Mouse (Mus musculus): ENCODE data around the gene Smim12.
A peak's percentile ranks its signal among the peaks of the same experiment; 100 is the strongest.

Gene Smim12

DNA sequence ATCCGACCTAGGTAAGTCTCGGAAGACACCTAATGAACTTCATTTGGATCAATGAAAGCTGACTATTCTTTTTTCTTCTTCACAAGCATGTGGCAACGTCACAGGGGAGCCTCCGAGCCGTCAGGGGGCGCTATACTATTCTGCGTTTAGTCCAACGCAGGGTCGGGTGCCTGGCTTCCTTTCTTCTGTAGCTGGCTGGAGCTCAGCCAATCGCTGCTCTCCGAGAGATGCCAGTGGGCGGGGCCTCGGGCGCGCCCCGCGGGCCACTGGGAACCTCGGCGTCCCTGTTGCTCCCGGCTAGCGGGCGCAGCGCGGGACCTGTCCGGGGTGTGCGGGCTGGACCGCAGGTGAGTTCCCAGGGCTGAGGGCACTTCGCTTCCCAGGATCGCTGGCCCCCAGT, at the start of gene Smim12:
Gene Smim12 (plus strand): TSS at position 233 of the 400 bp plus-strand sequence.
- DNase-seq (ENCODE audit: extremely low read depth, low read depth, low spot score): peak; percentile 68

DNA sequence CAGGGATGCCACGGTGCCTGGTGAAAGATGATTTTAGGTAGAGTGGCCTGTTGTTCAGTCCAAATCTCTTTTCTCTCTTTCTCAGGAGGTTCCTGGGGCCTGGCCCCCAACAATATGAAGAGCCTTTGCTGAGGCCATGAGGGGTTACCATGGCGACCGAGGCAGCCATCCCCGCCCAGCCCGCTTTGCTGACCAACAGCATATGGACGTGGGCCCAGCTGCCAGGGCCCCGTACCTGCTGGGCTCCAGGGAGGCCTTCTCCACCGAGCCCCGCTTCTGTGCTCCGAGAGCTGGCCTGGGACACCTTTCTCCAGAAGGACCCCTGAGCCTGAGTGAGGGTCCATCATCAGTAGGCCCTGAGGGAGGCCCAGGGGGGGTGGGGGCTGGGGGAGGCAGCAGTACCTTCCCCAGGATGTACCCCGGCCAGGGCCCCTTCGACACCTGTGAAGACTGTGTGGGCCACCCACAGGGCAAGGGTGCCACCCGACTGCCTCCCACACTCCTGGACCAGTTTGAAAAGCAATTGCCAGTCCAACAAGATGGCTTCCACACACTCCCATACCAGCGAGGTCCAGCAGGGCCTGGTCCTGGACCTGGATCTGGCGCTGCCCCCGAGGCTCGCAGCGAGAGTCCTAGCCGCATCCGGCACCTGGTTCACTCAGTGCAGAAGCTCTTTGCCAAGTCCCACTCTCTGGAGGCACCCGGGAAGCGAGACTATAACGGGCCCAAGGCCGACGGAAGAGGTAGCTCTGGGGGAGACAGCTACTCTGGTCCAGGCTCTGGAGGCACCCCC, 48.9 kb upstream of the Smim12 start:
- no peak for DNase-seq (ENCODE audit: extremely low read depth, low read depth, low spot score)

DNA sequence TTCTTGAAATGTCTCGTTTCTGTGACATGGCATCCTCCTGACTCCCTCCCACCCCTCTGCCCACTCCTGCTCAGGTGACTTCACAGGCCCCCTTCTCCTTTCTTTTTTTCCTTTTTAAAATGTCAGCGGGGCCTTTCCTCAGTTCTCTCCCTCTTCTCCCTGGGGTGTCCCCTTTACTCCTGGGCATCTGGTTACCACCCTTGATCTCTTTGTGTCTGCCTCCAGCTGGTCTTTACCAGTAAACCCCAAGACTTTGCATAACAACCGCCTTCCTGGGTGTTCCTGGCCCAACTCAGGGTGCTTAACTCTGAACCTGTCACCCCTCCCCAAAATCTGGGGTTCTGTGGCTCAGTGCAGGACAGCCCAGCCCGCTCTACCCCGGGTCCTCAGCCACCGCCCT, 45.0 kb upstream of the Smim12 start:
- DNase-seq (ENCODE audit: extremely low read depth, low read depth, low spot score): no peak

DNA sequence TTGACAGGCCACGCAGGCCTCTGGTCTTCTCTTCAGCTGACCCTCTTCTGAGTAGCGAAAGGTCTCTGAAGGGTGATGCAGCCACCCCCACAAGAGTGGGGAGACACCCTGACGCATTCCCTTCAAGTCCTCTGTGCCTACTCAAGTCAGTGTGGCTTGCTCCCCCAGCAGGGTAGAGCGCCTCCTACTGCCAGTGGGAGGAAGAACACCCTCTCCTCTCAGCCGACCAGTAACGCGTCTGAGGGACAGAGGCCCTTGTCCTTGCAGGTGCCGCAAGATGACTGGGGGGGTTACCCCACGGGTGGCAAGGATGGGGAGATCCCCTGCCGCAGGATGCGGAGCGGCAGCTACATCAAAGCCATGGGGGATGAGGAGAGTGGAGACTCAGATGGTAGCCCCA, 44.2 kb upstream of the Smim12 start:
- no peak for DNase-seq (ENCODE audit: extremely low read depth, low read depth, low spot score)

DNA sequence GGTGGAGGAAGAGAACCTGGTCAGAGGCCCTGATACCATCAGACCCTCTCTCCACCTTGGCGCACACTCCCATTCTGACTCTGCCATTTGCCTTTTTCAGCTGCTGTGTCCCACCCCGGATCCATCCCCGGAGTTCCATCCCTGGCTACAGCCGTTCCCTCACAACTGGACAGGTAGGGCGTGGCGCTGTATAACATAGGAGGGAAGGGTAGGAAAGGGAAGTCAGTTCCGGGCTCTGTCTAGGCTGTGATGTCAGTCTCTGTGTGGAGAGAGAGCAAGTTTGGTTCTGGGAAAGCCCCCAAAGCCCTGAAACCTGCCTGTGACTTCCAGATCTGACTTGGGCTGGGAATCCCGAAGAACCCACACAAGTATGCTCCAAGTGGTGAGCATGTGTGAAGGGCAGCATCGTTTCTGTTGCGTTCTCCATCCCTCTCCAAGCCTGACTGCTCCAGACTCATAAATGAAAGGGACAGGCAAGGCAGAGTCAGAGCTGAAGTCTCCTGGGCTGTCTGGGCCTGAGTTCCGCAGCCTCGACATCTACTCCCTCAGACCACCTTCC, 43.3 kb upstream of the Smim12 start:
- no peak for DNase-seq (ENCODE audit: extremely low read depth, low read depth, low spot score)

DNA sequence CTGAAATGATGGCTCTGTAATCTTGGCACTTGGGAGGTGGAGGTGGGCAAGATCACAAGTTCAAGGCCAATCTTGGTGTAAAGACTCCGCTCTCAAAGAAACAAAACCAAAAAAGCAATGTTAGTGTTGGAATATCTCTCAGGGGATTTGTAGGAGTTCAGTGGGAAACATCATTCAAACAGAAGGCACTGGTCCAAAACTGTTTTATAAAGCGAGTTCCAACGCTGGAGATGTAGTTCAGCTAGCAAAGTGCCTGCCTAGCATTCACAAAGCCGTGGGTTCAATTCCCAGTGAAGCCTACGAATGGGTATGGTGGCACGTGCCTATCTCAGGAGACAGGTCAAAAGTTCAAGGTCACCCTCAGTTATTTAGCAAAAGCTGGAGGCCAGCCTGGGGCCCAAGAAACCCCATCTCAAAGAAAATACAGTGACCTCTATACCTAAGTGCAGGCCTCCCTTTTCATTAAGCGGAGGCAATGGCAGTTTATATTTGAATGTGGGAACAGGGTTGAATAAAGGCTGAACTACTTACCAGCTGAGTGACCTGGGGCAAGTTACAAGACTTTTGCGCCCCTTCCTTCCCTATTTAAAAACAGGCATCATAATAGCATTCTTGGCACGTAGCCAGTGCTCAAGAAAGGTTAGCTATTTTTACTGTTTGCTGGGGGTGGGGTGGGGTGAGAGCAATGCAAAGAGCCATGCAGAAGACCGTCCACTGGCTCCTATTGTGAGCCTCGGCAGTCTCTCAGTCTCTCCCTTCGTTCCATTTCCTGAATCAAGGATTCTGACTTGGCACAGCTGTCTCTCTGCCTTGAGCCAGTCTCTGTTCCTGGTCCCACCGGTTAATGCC, 42.6 kb upstream of the Smim12 start:
- no peak for DNase-seq (ENCODE audit: extremely low read depth, low read depth, low spot score)

DNA sequence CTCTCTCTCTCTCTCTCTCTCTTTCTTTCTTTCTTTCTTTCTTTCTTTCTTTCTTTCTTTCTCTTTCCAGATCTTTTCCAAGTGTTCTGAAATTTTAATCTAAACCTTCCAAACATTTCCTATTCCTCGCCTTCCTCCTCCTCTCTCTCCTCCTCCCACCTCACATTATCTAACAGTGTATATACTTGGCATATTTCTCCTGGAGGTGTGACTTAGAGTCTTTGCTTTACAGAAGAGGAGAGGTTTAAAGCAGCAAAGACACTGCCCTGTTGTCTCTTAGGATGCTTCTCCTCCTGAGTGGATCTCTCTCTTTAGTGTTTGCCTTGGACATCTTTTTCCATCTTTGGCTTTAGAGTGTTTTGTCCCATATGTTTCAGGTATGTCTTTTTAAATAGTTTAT, 40.5 kb upstream of the Smim12 start:
- DNase-seq (ENCODE audit: extremely low read depth, low read depth, low spot score): no peak

DNA sequence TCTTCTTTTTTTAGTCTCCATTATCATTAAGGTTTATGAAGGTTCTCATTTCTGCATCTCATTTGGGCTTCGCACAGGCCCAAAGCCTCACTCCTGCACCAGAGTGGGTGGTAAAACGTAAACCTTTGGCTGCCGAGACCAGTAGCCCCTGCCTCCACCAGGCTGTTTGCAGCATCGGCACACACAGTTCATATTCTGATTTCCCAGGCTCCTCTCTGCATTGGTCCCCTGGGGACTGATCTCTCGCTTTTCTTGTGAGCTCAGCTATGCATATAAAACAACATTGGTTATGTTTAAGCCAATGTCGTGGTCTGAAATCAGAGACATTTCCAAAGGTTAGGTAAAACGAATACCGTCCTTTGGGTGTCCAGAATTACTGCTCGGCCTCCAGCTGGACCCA, 32.3 kb upstream of the Smim12 start:
- no peak for DNase-seq (ENCODE audit: extremely low read depth, low read depth, low spot score)

DNA sequence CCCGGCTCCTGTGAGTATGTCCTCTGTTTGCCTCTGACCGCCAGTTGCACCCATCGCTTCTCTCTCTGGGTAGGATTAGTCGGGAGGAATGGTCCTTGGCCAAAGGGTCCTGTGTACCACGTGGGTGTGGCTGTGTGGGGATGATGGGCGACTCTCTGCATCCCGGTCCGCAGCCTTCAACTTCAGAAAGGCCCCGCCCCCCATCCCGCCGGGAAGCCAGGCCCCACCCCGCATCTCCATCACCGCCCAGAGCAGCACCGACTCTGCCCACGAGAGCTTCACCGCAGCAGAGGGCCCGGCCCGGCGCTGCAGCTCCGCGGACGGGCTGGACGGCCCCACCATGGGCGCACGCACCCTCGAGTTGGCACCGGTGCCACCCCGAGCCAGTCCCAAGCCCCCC, 29.1 kb upstream of the Smim12 start:
- DNase-seq (ENCODE audit: extremely low read depth, low read depth, low spot score): no peak

DNA sequence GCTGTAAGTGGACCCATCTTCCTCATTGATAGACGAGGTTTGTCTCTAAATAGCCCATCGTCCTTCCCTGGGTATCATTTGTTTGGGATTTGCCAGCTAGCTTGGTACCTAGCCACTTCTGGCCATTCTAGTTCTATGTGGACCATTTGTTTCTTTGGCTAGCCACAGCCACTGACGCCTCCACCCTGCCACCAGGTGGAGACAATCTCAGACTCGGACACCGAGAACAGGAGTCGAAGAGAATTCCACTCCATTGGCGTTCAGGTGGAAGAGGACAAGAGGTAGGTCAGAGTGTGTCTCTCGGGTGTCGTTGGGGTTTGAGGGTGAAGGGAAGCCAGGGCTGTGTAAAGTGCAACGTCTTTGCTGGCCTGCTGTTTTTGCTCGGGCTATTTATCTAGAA, 28.5 kb upstream of the Smim12 start:
- no peak for DNase-seq (ENCODE audit: extremely low read depth, low read depth, low spot score)

DNA sequence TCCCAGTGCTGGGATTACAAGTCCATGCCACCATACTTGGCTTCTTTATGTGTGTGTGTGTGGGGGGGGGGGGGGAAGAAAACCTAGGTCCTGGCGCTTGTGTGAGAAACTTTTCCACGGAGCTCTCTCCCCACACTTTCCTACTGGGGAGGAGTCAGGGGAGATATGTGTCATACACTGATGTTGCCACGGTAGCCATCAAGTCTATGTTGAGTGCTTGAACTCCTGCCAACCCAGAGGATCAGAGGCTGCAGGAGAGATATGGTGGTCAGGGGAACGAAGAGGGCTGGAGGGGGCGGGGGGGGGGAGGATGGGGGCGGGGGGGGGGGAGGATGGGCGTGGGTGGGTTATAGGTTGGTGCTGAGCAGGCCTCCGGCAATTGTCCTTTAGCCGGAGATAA, 27.8 kb upstream of the Smim12 start:
- no peak for DNase-seq (ENCODE audit: extremely low read depth, low read depth, low spot score)

DNA sequence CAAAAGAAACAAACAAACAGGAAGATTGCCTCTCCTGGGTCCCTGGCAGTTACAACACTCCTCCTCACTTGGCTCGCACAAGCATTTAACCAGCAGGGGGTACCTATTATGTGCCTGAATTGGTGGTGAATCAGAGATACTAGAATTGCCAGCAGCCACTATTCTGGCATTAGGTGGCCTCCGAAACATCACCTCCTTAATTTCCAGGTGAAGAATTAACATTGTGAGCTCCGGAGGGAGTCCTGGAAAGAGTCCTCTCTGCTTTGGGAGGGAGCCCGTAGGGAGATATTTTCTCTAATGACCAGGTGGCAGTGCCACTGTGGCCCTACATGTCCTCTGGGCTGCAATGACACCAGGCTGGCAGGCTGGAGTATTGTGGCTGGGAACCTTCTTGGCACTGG, 27.3 kb upstream of the Smim12 start:
- DNase-seq (ENCODE audit: extremely low read depth, low read depth, low spot score): no peak

DNA sequence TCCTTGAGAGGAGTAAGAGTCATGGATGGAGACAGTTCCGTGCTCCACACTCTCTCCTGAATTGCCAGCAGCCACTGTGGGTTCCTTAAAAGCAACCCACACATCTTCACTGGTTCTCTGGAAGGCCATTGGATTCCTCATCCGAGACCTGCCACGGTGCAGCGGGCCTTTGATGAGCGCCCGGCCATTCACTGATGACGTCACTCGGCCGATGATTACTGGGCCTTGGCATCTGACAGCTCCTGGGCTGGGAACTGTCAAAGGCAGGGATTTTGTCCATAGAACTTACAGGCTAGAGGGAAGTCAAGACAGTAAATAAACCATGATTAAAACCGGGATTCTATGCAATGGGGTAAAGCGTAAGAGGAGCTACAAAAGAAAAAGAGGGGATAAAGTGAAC, 26.5 kb upstream of the Smim12 start:
- no peak for DNase-seq (ENCODE audit: extremely low read depth, low read depth, low spot score)

DNA sequence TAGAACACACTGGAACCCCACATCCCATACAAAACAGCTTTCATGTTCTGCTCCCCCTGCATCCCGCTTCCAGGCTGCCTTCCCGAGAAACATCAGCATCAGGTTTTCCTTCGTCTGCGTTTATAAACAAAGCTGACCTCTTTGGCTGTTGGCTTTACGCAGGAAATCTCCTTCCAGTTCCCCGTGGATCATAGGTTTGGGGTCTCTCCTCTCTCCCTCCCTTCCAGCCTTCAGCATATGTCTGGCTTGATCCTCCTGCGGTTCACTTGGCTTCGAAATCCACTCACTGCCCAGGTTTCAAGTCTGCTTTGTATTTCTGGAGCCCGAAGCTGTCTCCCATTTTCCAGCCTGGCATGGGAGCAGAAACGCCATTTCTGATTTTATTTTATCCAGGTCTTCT, 20.3 kb upstream of the Smim12 start:
- no peak for DNase-seq (ENCODE audit: extremely low read depth, low read depth, low spot score)

DNA sequence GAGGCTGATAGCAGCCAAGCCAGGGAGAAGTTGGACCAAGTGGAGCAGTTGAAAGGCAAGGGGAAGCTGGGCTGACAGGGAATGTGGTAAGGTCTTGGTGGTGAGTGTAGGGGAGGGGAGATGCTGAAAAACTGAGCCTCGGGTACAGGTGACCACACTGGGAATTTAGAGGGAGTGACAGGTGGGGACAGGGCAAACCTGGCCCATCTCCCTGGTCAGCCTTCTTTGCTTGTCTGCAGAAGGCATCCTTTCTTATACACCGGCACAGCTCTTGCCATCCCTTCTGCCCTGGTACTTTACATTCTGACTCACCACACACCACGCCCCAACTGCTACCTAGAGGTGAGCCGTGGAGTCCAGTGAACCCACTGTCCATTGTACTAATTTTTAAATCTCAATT, 19.8 kb upstream of the Smim12 start:
- DNase-seq (ENCODE audit: extremely low read depth, low read depth, low spot score): no peak

DNA sequence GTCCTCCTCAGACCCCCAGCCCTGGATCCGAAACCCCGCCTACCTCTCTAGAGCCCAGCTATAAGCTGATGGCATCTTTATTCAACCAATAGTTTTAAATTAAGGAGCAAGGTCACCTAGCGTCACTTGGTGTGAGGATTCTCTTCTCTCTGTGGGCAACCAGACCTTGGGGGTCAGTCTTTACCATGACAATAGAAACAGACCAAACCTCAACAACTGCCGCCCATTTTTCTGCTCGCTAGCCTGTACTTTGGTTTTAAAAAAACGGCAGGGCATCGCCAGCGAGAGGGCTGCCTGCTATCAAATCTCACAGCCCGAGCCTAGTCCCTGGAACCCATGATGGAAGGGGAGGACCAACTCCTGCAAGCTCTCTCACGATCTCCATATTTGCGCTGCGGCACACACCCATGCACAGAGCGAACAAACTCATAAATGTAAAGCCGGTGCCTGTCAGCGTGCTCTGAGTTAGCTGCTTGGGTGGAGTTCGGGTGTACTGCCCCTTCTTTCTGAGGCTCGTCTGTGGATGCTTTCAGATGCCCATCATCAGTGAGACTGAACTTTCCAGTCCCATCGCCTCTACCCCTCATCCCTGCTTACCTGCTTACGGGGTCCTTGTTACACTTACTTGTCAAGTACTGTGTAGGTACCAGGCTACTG, 19.0 kb upstream of the Smim12 start:
- DNase-seq (ENCODE audit: extremely low read depth, low read depth, low spot score): no peak

DNA sequence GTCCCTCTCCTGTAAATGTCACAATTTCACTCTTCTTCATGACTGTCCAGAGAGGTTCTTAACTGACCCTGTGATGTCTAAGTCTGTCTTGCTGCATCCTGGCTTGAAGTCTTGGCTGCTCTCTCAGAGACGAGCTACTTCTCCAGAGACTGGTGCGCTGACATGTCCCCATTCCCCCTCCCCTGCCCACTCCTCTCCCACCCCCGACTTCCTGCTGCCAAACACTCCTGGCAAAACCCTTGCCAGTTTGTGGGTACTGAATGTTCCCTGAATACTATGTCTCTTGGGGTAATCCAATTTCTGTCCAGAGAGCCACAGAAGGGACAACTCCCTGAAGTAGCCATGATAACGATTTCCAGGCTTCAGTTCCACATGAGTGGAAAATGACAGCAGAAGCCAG, 17.5 kb upstream of the Smim12 start:
- DNase-seq (ENCODE audit: extremely low read depth, low read depth, low spot score): no peak

DNA sequence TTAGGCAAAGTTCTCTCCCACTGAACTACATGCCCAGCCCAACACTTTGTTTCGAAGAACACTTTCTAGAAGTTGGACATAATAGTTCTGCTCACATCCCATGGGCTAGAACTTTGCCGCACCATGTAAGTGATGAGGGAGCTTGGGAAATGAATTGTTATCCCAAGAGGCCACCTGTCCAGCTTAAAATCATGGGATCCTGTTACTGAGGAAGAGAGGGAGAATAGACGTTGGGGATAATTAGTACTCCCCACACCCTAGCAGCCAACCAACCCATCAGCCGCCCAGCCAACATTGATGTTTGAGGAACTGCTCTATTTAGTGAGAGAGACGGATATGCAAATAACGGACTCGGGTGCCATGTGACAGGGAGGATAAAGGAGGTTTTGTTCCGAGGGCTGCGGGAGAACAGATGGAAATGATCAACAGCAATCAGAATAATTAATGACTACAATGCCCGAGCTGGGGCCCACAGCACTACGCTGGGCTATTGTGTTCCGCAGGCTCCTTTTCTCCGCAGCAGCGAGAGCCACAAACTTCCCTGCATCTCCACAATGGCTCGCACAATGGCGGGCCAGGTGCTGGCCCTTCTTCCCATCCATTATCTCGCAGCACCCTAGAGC, 16.4 kb upstream of the Smim12 start:
- DNase-seq (ENCODE audit: extremely low read depth, low read depth, low spot score): no peak

DNA sequence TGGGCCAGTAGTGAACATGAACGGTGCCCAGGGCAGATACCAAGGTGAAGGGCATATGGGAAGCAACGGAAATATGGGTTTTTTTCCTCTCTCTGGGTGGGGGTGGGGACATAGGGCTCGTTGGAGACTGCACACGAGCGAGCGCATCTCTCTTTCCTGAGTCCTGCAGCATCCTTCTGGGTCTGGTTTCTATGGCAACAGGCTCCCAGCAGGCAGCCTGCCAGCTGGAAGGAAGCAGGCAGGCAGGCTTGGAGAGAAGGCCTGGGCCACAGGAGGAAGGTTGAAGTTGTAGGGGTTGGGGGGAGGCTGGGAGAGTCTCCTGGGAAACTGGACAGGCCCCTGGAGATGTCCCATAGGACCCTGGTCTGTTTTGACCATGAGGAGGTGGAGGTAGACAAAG, 11.6 kb upstream of the Smim12 start:
- DNase-seq (ENCODE audit: extremely low read depth, low read depth, low spot score): no peak

DNA sequence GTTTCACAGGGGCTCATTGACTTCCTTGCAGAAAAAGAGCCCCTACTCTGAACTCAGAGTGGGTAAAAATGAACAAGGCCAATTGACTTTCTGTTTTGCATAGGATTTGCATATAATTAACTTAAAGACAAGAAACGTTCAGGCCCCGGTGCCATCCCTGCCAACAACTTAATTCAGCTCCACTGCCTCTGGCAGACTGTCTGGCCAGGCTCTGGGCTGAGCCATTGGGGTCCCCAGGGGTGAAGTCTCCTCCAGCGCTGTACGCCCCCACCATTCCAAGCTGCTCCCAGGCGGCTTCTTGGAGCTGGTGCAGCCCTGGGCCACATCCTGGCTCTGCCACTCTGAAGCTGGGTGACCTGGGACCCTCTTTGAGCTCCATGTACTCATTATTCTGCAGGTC, 11.0 kb upstream of the Smim12 start:
- no peak for DNase-seq (ENCODE audit: extremely low read depth, low read depth, low spot score)
